Mouse (Mus musculus) midbrain, postnatal 0 days (tissue): ENCODE data around the gene A930017K11Rik. TPM values are rescaled to one million over a fixed set of nuclear protein-coding genes. Genes with fewer than 3 reads are reported as not detected.

Source experiments
- ATAC-seq: fragments of 200-750 bp; cut with Nextera tagmentation; 2 replicates; pipeline ENCODE4 v1.8.0; 2017; ENCODE audit warnings: moderate number of reproducible peaks, mild to moderate bottlenecking, moderate TSS enrichment, moderate library complexity; ENCODE audit not compliant: low FRiP score
- DNase-seq: peaks from one replicate; pipeline ENCODE4 v3.0.0-alpha.2; 2015; ENCODE audit warnings: low spot score
- H3K27ac ChIP-seq: fragments of 300-500 bp; sonication (generic); 2 replicates; pipeline ENCODE4 v1.5.1; 2014; ENCODE audit warnings: low read depth, mild to moderate bottlenecking, low read length, mixed read lengths
- H3K27me3 ChIP-seq: fragments of 300-500 bp; sonication (generic); 2 replicates; pipeline ENCODE4 v1.6.1; 2014; ENCODE audit warnings: low read length, control low read depth, mixed read lengths; ENCODE audit not compliant: insufficient read depth
- H3K36me3 ChIP-seq: fragments of 300-500 bp; sonication (generic); 2 replicates; pipeline ENCODE4 v1.6.1; 2014; ENCODE audit warnings: low read length, control low read depth, mixed read lengths; ENCODE audit not compliant: insufficient read depth
- H3K4me1 ChIP-seq: fragments of 300-500 bp; sonication (generic); 2 replicates; pipeline ENCODE4 v1.6.1; 2014; ENCODE audit warnings: mild to moderate bottlenecking, control low read depth, antibody characterized with exemption, low read length, mixed read lengths; ENCODE audit not compliant: insufficient read depth
- H3K4me2 ChIP-seq: fragments of 300-500 bp; sonication (generic); 2 replicates; pipeline ENCODE4 v1.6.1; 2014; ENCODE audit warnings: low read depth, mild to moderate bottlenecking, low read length, mixed read lengths; ENCODE audit not compliant: poor library complexity, severe bottlenecking
- H3K4me3 ChIP-seq: fragments of 300-500 bp; sonication (generic); 2 replicates; pipeline ENCODE4 v1.5.1; 2014; ENCODE audit warnings: low read depth, mild to moderate bottlenecking, low read length, moderate library complexity
- H3K9ac ChIP-seq: fragments of 300-500 bp; sonication (generic); replicated peaks from 2 replicates; pipeline ENCODE4 v1.6.1; 2014; ENCODE audit warnings: mild to moderate bottlenecking, low read length, moderate library complexity, mixed read lengths; ENCODE audit not compliant: poor library complexity, severe bottlenecking
- H3K9me3 ChIP-seq: fragments of 300-500 bp; sonication (generic); 2 replicates; pipeline ENCODE4 v1.6.1; 2016; ENCODE audit warnings: low read length, control low read depth
- CTCF ChIP-seq: IDR thresholded peaks from 2 replicates; pipeline ENCODE4 v1.5.1; 2016; ENCODE audit warnings: antibody characterized with exemption, mild to moderate bottlenecking
- WGBS: fragments of 180-500 bp; shearing (Covaris S2); extraction: QIAGEN DNeasy Blood & Tissue Kit; methylation state at CpG from one replicate; pipeline ENCODE4 v1.1.7; 2014; 5-methylcytosine and 5-hydroxymethylcytosine counted together
- polyA plus RNA-seq: library from polyadenylated mRNA; unstranded; fragments of >200 nt; fragmentation: Nextera tagmentation; extraction: Ambion mirVana; gene quantifications from 2 replicates; pipeline ENCODE4 v1.2.1, GENCODE M21; 2015
- total RNA-seq: library from RNA; depleted of rRNA; stranded (reverse); fragments of >200 nt; gene quantifications from 2 replicates; pipeline ENCODE4 v1.2.3, GENCODE M21; 2014

A930017K11Rik gene
- total and polyA plus RNA-seq, 2 experiments from 2014 or later: 3.7 to 4.1 TPM

DNA sequence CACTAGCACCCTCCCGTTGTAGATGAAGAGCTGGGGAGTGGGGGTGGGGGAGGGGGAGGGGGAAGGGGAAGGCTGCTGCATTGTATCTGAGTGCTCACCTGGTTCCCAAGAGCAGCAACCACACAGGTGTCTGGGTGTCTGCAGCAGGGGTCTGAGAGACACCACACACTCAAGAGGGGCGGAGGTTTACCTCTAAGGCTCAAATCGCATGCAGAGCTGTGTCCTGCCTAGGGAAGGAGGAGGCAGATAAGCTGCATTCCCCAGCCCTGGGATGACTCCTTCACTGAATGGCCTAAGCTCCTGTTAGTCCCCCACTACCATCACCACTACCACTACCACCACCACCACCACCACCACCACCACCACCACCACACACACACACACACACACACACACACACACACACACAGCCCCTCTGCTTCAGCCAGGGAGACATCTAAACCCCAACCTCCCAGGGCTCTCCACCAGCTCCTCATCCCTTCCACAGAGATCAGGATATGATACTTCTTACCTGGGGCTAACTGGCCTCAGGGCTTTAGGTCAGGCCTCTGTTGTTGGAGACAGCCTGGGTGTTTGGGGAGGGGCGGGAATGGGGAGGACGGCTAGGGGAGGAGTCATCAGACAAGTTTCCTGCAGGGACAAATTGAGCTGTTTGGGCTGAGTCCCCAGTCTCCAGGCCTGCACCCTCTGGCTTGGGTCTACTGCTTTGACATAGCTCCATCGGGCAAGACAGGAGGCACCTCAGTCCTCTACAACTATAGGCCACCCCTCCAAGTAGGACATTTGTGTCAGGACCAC, 7.8 kb downstream of the A930017K11Rik start, which contains the start of the genes Pigq and Nhlrc4:
Pigq (minus strand) TSS at position 571 of the 798 bp plus-strand sequence.
Nhlrc4 (minus strand) TSS at position 596 of the 798 bp plus-strand sequence.
- Histone ChIP-seq H3K9me3 (no peaks in the 10 kb centered on the region), H3K9ac (no peak within 1 kb of the TSS), H3K4me1 (peaks cover 8% of the 10 kb centered on the region; the same call in 1 of the 2 replicates), H3K4me2 (no peak within 1 kb of the TSS), H3K4me3 (no peak within 1 kb of the TSS), H3K27ac (no peak within 1 kb of the TSS), H3K27me3 (no peaks in the 10 kb centered on the region), H3K36me3 (no peaks in the 10 kb centered on the region)
- 56% methylated on average over 6 of the region's 6 CpGs for WGBS
- no peak for ATAC-seq
- no peak for TF ChIP-seq CTCF
- no peak for DNase-seq

DNA sequence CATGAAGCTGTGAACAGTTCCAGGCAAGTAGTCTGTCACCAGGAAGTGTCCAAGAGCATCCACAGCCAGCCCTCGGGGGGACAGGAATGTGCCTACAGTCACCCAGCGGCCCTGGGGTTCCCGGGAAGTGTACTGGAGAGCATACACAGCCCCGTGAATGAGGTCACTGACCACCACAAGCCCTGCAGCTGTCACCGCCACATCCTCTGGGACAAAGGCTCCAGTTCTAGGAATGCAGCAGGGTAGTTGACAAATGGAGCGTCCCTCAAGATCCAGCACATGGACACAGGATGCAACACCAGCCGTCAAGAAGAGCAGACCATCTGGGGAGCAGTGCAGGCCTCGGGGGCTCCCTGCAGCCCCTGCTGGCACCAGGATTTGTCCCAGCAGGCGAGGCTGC, 8.6 kb downstream of the A930017K11Rik start:
- H3K36me3 ChIP-seq: no peaks in the 10 kb centered on the region
- H3K9me3 ChIP-seq: no peaks in the 10 kb centered on the region
- ATAC-seq (no peak), DNase-seq (no peak)
- H3K4me2 ChIP-seq: no peak overlapping the region
- no peaks in the 10 kb centered on the region for H3K27me3 ChIP-seq
- H3K4me1 ChIP-seq: peaks cover 8% of the 10 kb centered on the region; the same call in 1 of the 2 replicates
- WGBS: 77% methylated on average over 9 of the region's 9 CpGs
- H3K9ac ChIP-seq: no peak overlapping the region
- H3K4me3 ChIP-seq: no peak overlapping the region
- TF ChIP-seq CTCF: no peak
- no peak overlapping the region for H3K27ac ChIP-seq

DNA sequence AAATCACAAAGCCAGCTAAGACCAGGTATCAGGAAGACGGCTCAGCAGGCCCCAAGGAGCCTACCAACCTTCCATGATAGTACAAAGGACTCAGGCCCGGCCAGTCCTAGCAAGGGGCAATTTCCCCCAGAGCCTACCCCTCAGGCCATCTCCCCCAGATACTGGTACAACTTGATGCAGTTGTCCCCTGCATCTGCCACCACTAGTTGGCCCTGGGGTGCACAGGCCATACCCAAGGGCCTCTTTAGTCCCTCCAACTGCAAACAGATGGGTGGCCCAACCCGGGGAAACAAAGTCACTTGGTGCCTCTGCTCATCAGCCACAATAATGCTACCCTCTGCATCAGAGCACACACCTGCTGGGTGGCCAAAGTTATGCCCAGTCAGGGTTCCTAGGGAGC, 9.1 kb downstream of the A930017K11Rik start:
- H3K9me3 ChIP-seq: no peaks in the 10 kb centered on the region
- 95% methylated on average over 3 of the region's 3 CpGs for whole genome bisulfite sequencing
- no peak for DNase-seq
- no peak overlapping the region for H3K4me3 ChIP-seq
- ATAC-seq: no peak
- H3K36me3 ChIP-seq: no peaks in the 10 kb centered on the region
- no peak overlapping the region for H3K27ac ChIP-seq
- no peak overlapping the region for H3K9ac ChIP-seq
- TF ChIP-seq CTCF: no peak
- H3K4me2 ChIP-seq: no peak overlapping the region
- no peaks in the 10 kb centered on the region for H3K27me3 ChIP-seq
- peaks cover 8% of the 10 kb centered on the region; the same call in 1 of the 2 replicates for H3K4me1 ChIP-seq

DNA sequence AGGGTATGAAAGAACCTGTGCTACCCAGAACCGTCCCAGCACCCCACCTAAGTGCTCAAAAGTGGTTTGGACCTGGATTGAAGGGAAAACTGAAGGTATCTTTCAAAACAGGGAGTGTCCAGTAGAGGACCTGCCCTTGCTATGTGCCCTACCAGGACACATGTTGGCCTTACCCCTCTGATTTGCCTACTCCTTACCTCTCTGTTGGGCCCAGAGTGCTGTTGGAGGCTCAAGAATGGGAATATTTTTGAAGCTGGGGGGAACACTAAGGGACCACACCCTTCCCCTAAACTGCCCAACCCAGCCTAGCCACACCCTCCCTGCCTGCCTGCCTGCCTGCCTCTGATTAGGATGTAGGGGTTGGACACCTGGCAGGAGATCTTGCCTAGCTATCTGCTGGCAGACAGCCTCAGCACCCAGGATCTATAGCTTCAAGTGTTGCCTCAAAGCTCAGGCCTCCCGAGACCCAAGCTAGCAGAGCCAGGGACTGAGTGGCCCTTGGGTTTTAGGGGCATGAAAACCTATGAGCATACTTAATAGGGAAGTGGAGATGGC, 9.7 kb downstream of the A930017K11Rik start:
- Histone ChIP-seq H3K4me1 (peaks cover 8% of the 10 kb centered on the region; the same call in 1 of the 2 replicates), H3K9me3 (no peaks in the 10 kb centered on the region), H3K4me3 (no peak overlapping the region), H3K27ac (no peak overlapping the region), H3K36me3 (no peaks in the 10 kb centered on the region), H3K4me2 (no peak overlapping the region), H3K27me3 (no peaks in the 10 kb centered on the region), H3K9ac (no peak overlapping the region)
- 82% methylated on average over 2 of the region's 2 CpGs for WGBS
- DNase-seq (no peak), ATAC-seq (no peak)
- no peak for TF ChIP-seq CTCF

DNA sequence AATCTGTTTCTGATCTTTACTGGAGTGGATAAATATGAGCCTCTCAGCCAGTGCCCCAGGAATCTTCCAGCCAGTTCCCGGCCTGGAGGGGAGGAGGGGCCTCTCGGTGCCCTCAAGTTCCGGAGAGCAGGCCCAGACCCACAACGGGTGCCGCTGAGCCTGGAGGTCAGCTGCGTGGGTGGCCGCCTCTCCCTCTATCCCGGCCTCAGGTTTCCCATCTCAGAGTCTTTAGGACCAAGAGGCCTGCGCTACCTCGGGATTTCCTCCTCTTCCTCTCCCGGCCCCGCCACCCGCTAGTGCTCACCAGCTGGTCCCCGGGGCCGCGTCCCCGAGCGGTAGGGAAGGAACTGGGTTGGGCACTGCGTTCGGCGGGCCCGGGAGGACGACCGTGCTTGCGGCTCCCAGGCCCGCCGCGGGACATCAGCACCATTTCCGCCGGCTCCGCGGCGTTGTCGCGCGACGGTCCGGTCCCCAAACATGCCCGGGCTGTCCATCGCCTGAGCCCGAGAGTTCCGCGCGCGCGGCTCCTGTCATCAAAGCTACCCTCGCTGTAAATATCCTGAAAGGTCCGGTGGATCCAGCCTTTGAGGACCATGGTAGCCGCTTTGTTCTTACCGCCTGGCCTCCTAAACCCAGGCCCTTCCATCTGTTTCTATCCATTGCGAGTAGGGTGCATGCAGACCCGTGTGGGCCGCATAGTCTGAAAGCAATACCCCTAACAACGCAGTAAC, 10.7 kb downstream of the A930017K11Rik start:
- peaks cover 8% of the 10 kb centered on the region for H3K36me3 ChIP-seq
- no peak for TF ChIP-seq CTCF
- WGBS: 4% methylated on average over 43 of the region's 54 CpGs
- no peaks in the 10 kb centered on the region for H3K27me3 ChIP-seq
- H3K27ac ChIP-seq: peak overlapping the region; percentile 85
- DNase-seq: peak; percentile 71
- ATAC-seq: peak; percentile 68
- peak overlapping the region; percentile 77 for H3K4me2 ChIP-seq
- H3K4me3 ChIP-seq: peak overlapping the region; percentile 77
- peaks cover 8% of the 10 kb centered on the region; the same call in 1 of the 2 replicates for H3K4me1 ChIP-seq
- peak overlapping the region; percentile 98 for H3K9ac ChIP-seq
- H3K9me3 ChIP-seq: no peaks in the 10 kb centered on the region
